Mouse (Mus musculus) midbrain, postnatal 0 days (tissue): ENCODE measurements around the gene Ogfod1. TPM values are rescaled to one million over a fixed set of nuclear protein-coding genes. Genes with fewer than 3 reads are reported as not detected.

Source experiments
- ATAC-seq: fragments of 200-750 bp; cut with Nextera tagmentation; 2 replicates; pipeline ENCODE4 v1.8.0; 2017; ENCODE audit warnings: moderate number of reproducible peaks, mild to moderate bottlenecking, moderate TSS enrichment, moderate library complexity; ENCODE audit not compliant: low FRiP score
- DNase-seq: peaks from one replicate; pipeline ENCODE4 v3.0.0-alpha.2; 2015; ENCODE audit warnings: low spot score
- H3K27ac ChIP-seq: fragments of 300-500 bp; sonication (generic); 2 replicates; pipeline ENCODE4 v1.5.1; 2014; ENCODE audit warnings: low read depth, mild to moderate bottlenecking, low read length, mixed read lengths
- H3K27me3 ChIP-seq: fragments of 300-500 bp; sonication (generic); 2 replicates; pipeline ENCODE4 v1.6.1; 2014; ENCODE audit warnings: low read length, control low read depth, mixed read lengths; ENCODE audit not compliant: insufficient read depth
- H3K36me3 ChIP-seq: fragments of 300-500 bp; sonication (generic); 2 replicates; pipeline ENCODE4 v1.6.1; 2014; ENCODE audit warnings: low read length, control low read depth, mixed read lengths; ENCODE audit not compliant: insufficient read depth
- H3K4me1 ChIP-seq: fragments of 300-500 bp; sonication (generic); 2 replicates; pipeline ENCODE4 v1.6.1; 2014; ENCODE audit warnings: mild to moderate bottlenecking, control low read depth, antibody characterized with exemption, low read length, mixed read lengths; ENCODE audit not compliant: insufficient read depth
- H3K4me2 ChIP-seq: fragments of 300-500 bp; sonication (generic); 2 replicates; pipeline ENCODE4 v1.6.1; 2014; ENCODE audit warnings: low read depth, mild to moderate bottlenecking, low read length, mixed read lengths; ENCODE audit not compliant: poor library complexity, severe bottlenecking
- H3K4me3 ChIP-seq: fragments of 300-500 bp; sonication (generic); 2 replicates; pipeline ENCODE4 v1.5.1; 2014; ENCODE audit warnings: low read depth, mild to moderate bottlenecking, low read length, moderate library complexity
- H3K9ac ChIP-seq: fragments of 300-500 bp; sonication (generic); replicated peaks from 2 replicates; pipeline ENCODE4 v1.6.1; 2014; ENCODE audit warnings: mild to moderate bottlenecking, low read length, moderate library complexity, mixed read lengths; ENCODE audit not compliant: poor library complexity, severe bottlenecking
- H3K9me3 ChIP-seq: fragments of 300-500 bp; sonication (generic); 2 replicates; pipeline ENCODE4 v1.6.1; 2016; ENCODE audit warnings: low read length, control low read depth
- CTCF ChIP-seq: IDR thresholded peaks from 2 replicates; pipeline ENCODE4 v1.5.1; 2016; ENCODE audit warnings: antibody characterized with exemption, mild to moderate bottlenecking
- WGBS: fragments of 180-500 bp; shearing (Covaris S2); extraction: QIAGEN DNeasy Blood & Tissue Kit; methylation state at CpG from one replicate; pipeline ENCODE4 v1.1.7; 2014; 5-methylcytosine and 5-hydroxymethylcytosine counted together
- polyA plus RNA-seq: library from polyadenylated mRNA; unstranded; fragments of >200 nt; fragmentation: Nextera tagmentation; extraction: Ambion mirVana; gene quantifications from 2 replicates; pipeline ENCODE4 v1.2.1, GENCODE M21; 2015
- total RNA-seq: library from RNA; depleted of rRNA; stranded (reverse); fragments of >200 nt; gene quantifications from 2 replicates; pipeline ENCODE4 v1.2.3, GENCODE M21; 2014; rRNA removed

Gene Ogfod1
- total RNA-seq (17.3 and 20.1 TPM in 2 replicates), polyA plus RNA-seq (7.8 and 8.9 TPM in 2 replicates)

DNA sequence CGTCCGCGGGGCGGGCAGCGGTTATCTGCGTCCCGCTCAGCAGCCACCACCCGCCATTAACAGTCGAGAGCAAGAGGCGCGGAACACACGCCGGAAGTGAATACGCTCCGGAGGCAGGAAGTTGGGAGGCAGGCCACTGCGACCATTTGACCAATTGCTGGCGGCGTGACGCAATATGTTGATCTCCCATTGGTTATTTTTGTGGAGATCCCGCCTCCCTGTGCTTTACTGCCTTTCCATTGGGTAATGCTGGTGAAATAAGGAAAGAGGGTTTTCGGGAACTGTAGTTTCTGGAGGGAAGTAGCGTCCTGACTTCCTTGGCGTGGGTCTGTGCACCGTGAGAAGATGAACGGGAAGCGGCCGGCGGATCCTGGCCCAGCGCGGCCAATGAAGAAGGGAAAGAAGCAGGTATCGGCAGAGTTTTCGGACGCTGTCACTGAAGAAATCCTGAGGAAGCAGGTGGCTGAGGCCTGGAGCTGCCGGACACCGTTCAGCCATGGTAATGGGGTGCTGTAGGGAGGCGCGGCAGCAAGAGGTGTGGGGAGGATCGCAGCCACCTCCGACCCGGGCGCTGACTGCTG is at the start of gene Ogfod1, which contains the start of gene Nudt21:
TSS of gene Ogfod1 (plus strand) at position 255 of the 581 bp plus-strand sequence.
TSS of gene Nudt21 (minus strand) at position 88 of the 581 bp plus-strand sequence.
- no peak for TF ChIP-seq CTCF
- no peaks in the 10 kb centered on the region for H3K9me3 ChIP-seq
- ATAC-seq: peak; percentile 99
- H3K4me2 ChIP-seq: peak within 1 kb of the TSS; percentile 78
- peak within 1 kb of the TSS; percentile 84 for H3K4me3 ChIP-seq
- H3K27me3 ChIP-seq: no peaks in the 10 kb centered on the region
- H3K4me1 ChIP-seq: peaks cover 7% of the 10 kb centered on the region
- H3K27ac ChIP-seq: peak within 1 kb of the TSS; percentile 68
- peaks cover 6% of the 10 kb centered on the region; the same call in 1 of the 2 replicates for H3K36me3 ChIP-seq
- 0% methylated on average over 41 of the region's 41 CpGs for WGBS
- H3K9ac ChIP-seq: peak within 1 kb of the TSS; percentile 70
- DNase-seq: peak; percentile 99

DNA sequence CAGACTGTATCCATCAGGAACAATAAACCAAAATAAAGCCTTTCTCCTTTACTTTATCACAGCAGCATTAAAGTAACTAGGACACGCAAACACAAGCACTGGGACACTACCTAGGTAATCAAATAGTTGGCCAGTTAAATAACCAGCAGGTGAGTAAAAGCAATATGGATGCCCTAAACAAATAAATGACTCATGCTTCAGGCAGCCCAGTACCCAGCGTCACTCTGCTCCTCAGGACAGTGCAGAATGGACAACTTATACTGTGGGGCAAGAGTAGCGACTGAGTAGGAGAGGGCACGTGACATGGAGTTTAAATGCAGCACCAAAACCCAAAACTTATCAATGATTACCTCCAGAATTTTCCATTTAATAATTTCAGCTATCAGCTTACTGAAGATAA is 47.3 kb upstream of the Ogfod1 start:
- WGBS: 98% methylated on average over 4 of the region's 4 CpGs
- no peak for TF ChIP-seq CTCF
- Histone ChIP-seq H3K36me3 (peaks cover 22% of the 10 kb centered on the region), H3K4me2 (no peak overlapping the region), H3K9ac (no peak overlapping the region), H3K4me1 (no peaks in the 10 kb centered on the region), H3K27ac (no peak overlapping the region), H3K9me3 (no peaks in the 10 kb centered on the region), H3K27me3 (no peaks in the 10 kb centered on the region), H3K4me3 (no peak overlapping the region)
- ATAC-seq (no peak), DNase-seq (no peak)

DNA sequence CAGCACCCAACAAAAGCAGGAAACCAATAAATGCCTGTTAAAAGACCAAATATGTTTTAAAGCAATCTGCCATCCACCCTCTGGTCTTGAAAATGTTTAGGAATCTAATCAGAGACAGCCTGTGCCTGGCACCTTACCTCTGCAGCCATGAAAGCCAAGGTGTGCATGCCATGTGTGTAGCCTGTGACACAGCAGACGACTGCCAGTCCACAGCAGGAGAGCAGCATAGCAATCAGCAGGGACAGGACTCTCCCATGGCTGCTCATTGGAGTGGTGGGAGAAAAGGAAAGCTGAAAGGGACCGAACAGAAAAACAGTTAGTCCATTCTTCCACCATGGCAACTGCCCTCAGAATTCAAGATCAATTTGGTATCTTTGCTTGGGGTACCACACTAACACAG is 38.0 kb upstream of the Ogfod1 start:
- H3K27ac ChIP-seq: no peak overlapping the region
- H3K9ac ChIP-seq: no peak overlapping the region
- H3K4me1 ChIP-seq: no peaks in the 10 kb centered on the region
- 82% methylated on average over 2 of the region's 2 CpGs for WGBS
- DNase-seq: no peak
- no peaks in the 10 kb centered on the region for H3K27me3 ChIP-seq
- no peak overlapping the region for H3K4me3 ChIP-seq
- no peak for TF ChIP-seq CTCF
- ATAC-seq: no peak
- H3K4me2 ChIP-seq: no peak overlapping the region
- no peaks in the 10 kb centered on the region for H3K9me3 ChIP-seq
- H3K36me3 ChIP-seq: peaks cover 22% of the 10 kb centered on the region

DNA sequence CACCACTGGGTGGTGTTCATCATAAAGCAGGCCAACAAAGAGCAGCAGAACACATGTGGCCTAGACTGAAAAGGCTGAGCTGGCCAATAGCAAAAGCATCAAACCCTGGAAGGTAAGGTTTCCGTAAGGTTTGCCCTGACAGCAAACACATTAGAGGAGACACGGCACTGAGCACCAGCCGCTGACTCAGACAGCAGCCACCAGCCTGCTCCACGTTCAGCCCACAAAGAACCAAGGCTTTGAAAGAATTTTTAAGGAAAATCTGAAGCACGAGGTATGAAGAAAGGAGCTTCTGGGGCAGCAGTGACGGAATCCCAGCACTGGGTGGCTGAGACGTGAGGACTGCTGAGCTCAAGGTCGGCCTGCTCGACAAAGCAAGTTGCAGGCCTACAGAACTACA is 32.9 kb upstream of the Ogfod1 start:
- WGBS: 88% methylated on average over 9 of the region's 9 CpGs
- no peak overlapping the region for H3K27ac ChIP-seq
- 0 out of 2 replicates have a peak, but pooled peaks have one; percentile 2 for TF ChIP-seq CTCF
- H3K27me3 ChIP-seq: no peaks in the 10 kb centered on the region
- peaks cover 21% of the 10 kb centered on the region for H3K36me3 ChIP-seq
- no peak for ATAC-seq
- H3K4me3 ChIP-seq: no peak overlapping the region
- DNase-seq: no peak
- H3K4me1 ChIP-seq: peaks cover 5% of the 10 kb centered on the region; the same call in 1 of the 2 replicates
- H3K9me3 ChIP-seq: no peaks in the 10 kb centered on the region
- no peak overlapping the region for H3K4me2 ChIP-seq
- no peak overlapping the region for H3K9ac ChIP-seq

DNA sequence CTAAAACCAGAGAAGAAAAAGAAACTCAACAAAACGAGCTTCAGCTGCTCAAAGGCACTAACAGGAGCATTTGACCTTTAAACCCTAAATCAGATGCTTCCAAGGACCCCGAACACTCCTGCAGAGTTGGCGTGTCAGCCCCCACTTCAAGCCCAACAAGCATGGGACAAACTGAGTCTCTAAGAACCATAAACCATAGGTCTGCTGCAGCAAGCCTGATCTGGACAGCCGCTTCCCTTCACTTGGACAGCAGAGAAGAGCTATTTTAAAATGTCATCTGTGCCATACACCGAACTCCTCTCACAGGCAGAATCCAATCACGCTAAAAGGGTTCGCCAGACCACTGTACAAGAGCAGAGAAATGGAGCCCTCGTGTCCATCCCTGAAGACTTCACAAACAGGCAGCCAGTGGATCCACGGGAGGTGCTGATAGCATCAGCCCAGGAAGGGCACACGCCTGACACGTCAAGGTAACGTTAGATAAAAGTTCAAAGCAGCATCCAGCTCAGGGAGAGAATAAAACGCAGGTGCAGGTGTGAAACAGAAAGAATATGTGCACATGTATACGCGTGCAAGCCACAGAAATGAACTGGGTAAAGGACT is 27.7 kb upstream of the Ogfod1 start:
- no peak overlapping the region for H3K4me3 ChIP-seq
- 0 out of 2 replicates have a peak, but pooled peaks cover 3% of the 10 kb centered on the region for H3K36me3 ChIP-seq
- H3K9ac ChIP-seq: no peak overlapping the region
- 64% methylated on average over 15 of the region's 15 CpGs for WGBS
- H3K4me2 ChIP-seq: no peak overlapping the region
- no peak for TF ChIP-seq CTCF
- ATAC-seq (no peak), DNase-seq (no peak)
- peaks cover 12% of the 10 kb centered on the region for H3K4me1 ChIP-seq
- H3K27me3 ChIP-seq: no peaks in the 10 kb centered on the region
- H3K27ac ChIP-seq: no peak overlapping the region
- no peaks in the 10 kb centered on the region for H3K9me3 ChIP-seq

DNA sequence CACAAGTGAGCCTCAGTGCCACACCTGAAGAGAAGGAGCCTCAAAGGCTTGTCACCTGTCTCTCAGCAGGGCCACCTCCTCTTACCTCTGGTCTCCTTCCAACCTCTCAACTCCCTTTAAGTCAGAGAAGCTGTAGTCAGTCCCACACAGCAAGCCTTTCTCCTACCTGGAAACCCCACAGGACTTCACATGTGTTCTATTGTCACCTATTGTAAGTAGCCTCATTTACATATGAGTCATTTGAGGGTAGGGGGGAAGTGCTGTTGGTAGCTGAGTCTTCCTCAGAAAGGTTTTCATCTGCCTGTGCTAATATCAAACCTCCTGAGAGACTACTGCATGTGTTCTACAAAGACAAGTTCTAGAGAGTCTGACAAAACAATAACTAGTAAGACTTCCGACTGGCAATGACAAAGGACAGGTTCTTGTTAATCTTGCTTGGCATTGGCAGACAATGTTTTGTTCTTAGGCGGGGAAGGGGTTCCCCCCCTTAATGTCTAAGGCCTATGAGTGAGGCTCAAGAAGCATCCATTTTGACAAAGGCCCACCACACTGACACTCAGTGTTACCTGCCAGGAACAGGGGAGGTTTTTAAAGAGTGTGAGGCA is 26.8 kb upstream of the Ogfod1 start:
- H3K27me3 ChIP-seq: no peaks in the 10 kb centered on the region
- DNase-seq (no peak), ATAC-seq (no peak)
- H3K9me3 ChIP-seq: no peaks in the 10 kb centered on the region
- no peak overlapping the region for H3K27ac ChIP-seq
- WGBS: 54% methylated on average over 2 of the region's 2 CpGs
- H3K4me1 ChIP-seq: peaks cover 12% of the 10 kb centered on the region
- no peak overlapping the region for H3K9ac ChIP-seq
- TF ChIP-seq CTCF: no peak
- no peak overlapping the region for H3K4me3 ChIP-seq
- H3K36me3 ChIP-seq: no peaks in the 10 kb centered on the region
- H3K4me2 ChIP-seq: peak overlapping the region; percentile 75; the same call in 1 of the 2 replicates
